Mouse (Mus musculus): Measurements from ENCODE around the gene Zup1. TPM values are rescaled to one million over a fixed set of nuclear protein-coding genes. Genes with fewer than 3 reads are reported as not detected.

The Zup1 gene
- polyA plus RNA-seq, 1 experiment from 2014 or later: 19.3 TPM

Other genes with a start within 250 kb of the Zup1 start
- not detected in 2 replicates for gene Sult3a2, start 164.6 kb downstream of the Zup1 start, polyA plus RNA-seq (2014; fragmentation: Nextera tagmentation; extraction: Ambion mirVana)
- gene Sult3a1, start 93.5 kb downstream of the Zup1 start, polyA plus RNA-seq (2014; fragmentation: Nextera tagmentation; extraction: Ambion mirVana): not detected in 2 replicates
- gene Rsph4a, start 46.2 kb downstream of the Zup1 start, polyA plus RNA-seq (2014; fragmentation: Nextera tagmentation; extraction: Ambion mirVana): 0.52 and 1.3 TPM in 2 replicates
- gene Rwdd1, start 68.4 kb upstream of the Zup1 start, polyA plus RNA-seq (2014; fragmentation: Nextera tagmentation; extraction: Ambion mirVana): 138 and 141 TPM in 2 replicates
- gene Trappc3l, start 86.3 kb upstream of the Zup1 start, polyA plus RNA-seq (2014; fragmentation: Nextera tagmentation; extraction: Ambion mirVana): 0.89 TPM in 1 of 2 replicates, not detected in the other
- gene Calhm4, start 93.0 kb upstream of the Zup1 start, polyA plus RNA-seq (2014; fragmentation: Nextera tagmentation; extraction: Ambion mirVana): 0.12 and 0.18 TPM in 2 replicates
- gene Calhm5, start 145.2 kb upstream of the Zup1 start, polyA plus RNA-seq (2014; fragmentation: Nextera tagmentation; extraction: Ambion mirVana): 1.4 TPM in 2 replicates
- gene Calhm6, start 176.7 kb upstream of the Zup1 start, polyA plus RNA-seq (2014; fragmentation: Nextera tagmentation; extraction: Ambion mirVana): 0.88 and 1.1 TPM in 2 replicates

All from embryonic facial prominence, embryonic 14.5 days (tissue).